Mouse (Mus musculus) gastrocnemius, adult 8-10 months (tissue): Measurements from ENCODE around the gene Inha. TPM values are rescaled to one million over a fixed set of nuclear protein-coding genes. Genes with fewer than 3 reads are reported as not detected.
A peak's percentile ranks its signal among the peaks of the same experiment; 100 is the strongest.

Source experiments
- DNase-seq, 2 experiments: peaks; one replicate each; pipeline ENCODE4 v3.0.0; 2022; ENCODE audit warnings: low spot score in 2 of 2
- total RNA-seq, 4 experiments: library from RNA; stranded (reverse); gene quantifications; 2 replicates each; pipeline ENCODE4 v1.2.4; 2022

Inha gene
- total RNA-seq, 4 experiments from 2014 or later: 0.59 to 2.0 (median 1.5) TPM

DNA sequence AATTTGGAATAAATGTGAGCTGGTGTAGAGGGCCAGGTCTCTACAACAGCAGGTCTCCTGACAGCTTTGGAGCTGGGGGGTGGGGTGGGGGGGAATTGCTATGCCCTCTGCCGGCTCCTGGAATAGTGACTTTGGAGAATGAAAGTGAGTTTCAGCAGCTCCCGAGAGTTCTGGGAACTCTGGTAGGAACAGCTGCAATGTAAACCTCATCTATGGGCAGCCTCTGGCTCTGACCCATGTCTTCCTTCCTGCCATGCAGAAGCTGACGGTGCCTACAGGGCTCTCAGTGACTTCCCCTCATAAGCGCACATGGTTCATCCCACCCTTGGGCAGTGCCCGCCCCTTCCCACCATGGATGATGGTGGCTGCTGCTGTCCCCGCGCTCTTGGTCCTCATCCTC, 48.8 kb downstream of the Inha start:
- no peak for DNase-seq

DNA sequence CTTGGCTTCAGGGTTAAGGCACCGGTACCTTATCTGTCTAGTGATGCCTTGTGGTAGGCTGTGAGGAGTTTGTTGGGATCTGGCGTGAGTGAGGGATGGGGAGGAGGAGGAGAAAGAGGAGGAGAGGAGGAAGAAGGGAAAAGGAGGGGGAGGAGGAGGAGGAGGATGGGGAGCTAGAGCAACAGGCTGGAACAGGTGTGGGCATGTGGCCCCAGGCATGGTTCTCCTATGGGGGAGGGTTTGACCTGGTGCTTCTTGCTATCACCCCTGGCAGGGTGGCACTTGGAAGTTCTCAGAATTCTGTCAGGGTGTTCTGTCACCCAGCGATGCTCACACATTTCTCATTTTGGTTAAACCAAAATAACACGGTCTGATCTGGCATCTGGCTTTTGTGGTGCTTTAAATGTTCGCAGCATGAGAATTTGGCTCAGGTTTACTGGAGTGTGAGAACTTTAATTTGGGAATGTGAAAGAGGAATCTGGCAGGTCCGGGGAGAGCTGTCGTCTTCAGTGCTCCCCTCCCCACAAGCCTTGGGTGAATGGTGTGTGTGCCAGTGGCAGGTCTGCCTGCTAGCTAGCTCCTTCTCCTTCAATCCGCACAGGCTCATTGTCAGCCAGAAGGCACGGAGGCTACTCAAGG, 49.4 kb downstream of the Inha start:
- DNase-seq: no peak

DNA sequence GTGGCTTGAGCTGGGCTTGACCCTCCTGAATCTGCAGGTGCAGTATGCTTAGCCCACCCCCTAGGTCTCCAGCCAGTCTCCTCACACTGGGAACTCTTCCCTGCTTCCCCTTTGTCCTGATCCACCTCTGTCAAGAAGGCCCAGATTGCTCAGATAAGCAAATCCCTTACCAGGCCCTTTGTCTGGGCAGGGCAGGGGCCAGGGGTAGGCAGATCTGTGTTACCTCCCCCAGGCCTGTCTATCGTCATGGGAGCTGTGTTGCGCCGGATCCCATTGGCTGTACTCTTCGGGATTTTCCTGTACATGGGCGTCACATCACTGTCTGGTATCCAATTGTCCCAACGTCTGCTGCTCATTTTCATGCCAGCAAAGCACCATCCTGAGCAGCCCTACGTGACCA, 50.2 kb downstream of the Inha start:
- no peak for DNase-seq

GRCm38 (mm10) chr1:75558388-75559178, 51.7 kb downstream of the Inha start:
- no peak for DNase-seq

GRCm38 (mm10) chr1:75559212-75559925, 52.5 kb downstream of the Inha start:
- DNase-seq: peak; percentile 87 to 93

Other genes with a start within 250 kb of the Inha start
- gene Ptprn, start 242.6 kb upstream of the Inha start, total RNA-seq: under 1 TPM in 3 of 4 experiments, not detected in 1; 0.07 to 0.31 (median 0.08) TPM
- not detected for gene Resp18, start 228.7 kb upstream of the Inha start, total RNA-seq
- gene Dnpep, start 189.1 kb upstream of the Inha start, total RNA-seq: 10 to 100 TPM; 38.7 to 46.5 (median 44.1) TPM
- gene Des, start 146.7 kb upstream of the Inha start, total RNA-seq: 1,000 to 10,000 TPM; 2,187 to 2,605 (median 2,481) TPM
- gene Speg, start 131.8 kb upstream of the Inha start, total RNA-seq: 100 to 1,000 TPM; 283 to 320 (median 317) TPM
- gene Gmppa, start 71.1 kb upstream of the Inha start, total RNA-seq: 10 to 100 TPM; 41.1 to 50.3 (median 42.8) TPM
- gene Asic4, start 56.6 kb upstream of the Inha start, total RNA-seq: not detected
- 1 to 10 TPM; 2.0 to 3.5 (median 2.5) TPM for gene Chpf, start 27.8 kb upstream of the Inha start, total RNA-seq
- not detected for gene Tmem198, start 27.5 kb upstream of the Inha start, total RNA-seq
- gene Obsl1, start 625 bp upstream of the Inha start, total RNA-seq: 10 to 100 TPM; 22.2 to 38.4 (median 28.3) TPM
- gene Stk11ip, start 14.5 kb downstream of the Inha start, total RNA-seq: 1 to 10 TPM; 7.1 to 9.9 (median 8.8) TPM
- 1 to 10 TPM; 4.8 to 9.8 (median 7.4) TPM for gene Slc4a3, start 39.2 kb downstream of the Inha start, total RNA-seq